Mouse (Mus musculus) hindbrain, embryonic 12.5 days (tissue): ENCODE measurements around the gene Alox15. TPM values are rescaled to one million over a fixed set of nuclear protein-coding genes. Genes with fewer than 3 reads are reported as not detected.
"Not testable (repeated sequence)": the region's sequence is repeated elsewhere in the genome, so short reads cannot be mapped to it uniquely, and the experiment has no call there.

ENCODE experiments used
- ATAC-seq: fragments of 200-750 bp; cut with Nextera tagmentation; 2 replicates; pipeline ENCODE4 v1.8.0; 2017; ENCODE audit warnings: moderate TSS enrichment; ENCODE audit not compliant: low FRiP score
- H3K27ac ChIP-seq: fragments of 300-500 bp; sonication (generic); 2 replicates; pipeline ENCODE4 v1.5.1; 2016; ENCODE audit warnings: mild to moderate bottlenecking
- H3K27me3 ChIP-seq: fragments of 300-500 bp; sonication (generic); 2 replicates; pipeline ENCODE4 v1.6.1; 2016; ENCODE audit warnings: mild to moderate bottlenecking
- H3K36me3 ChIP-seq: fragments of 300-500 bp; sonication (generic); 2 replicates; pipeline ENCODE4 v1.6.1; 2016; ENCODE audit warnings: mild to moderate bottlenecking
- H3K4me1 ChIP-seq: fragments of 300-500 bp; sonication (generic); 2 replicates; pipeline ENCODE4 v1.6.1; 2016
- H3K4me2 ChIP-seq: fragments of 300-500 bp; sonication (generic); replicated peaks from 2 replicates; pipeline ENCODE4 v1.6.1; 2016; ENCODE audit warnings: mild to moderate bottlenecking
- H3K4me3 ChIP-seq: fragments of 300-500 bp; sonication (generic); 2 replicates; pipeline ENCODE4 v1.5.1; 2016; ENCODE audit warnings: mild to moderate bottlenecking
- H3K9ac ChIP-seq: fragments of 300-500 bp; sonication (generic); 2 replicates; pipeline ENCODE4 v1.6.1; 2016; ENCODE audit warnings: mild to moderate bottlenecking, moderate library complexity
- H3K9me3 ChIP-seq: fragments of 300-500 bp; sonication (generic); replicated peaks from 2 replicates; pipeline ENCODE4 v1.6.1; 2016; ENCODE audit warnings: mild to moderate bottlenecking
- WGBS: fragments of 180-500 bp; shearing (Covaris S2); methylation state at CpG from one replicate; pipeline ENCODE4 v1.1.7; 2016; 5-methylcytosine and 5-hydroxymethylcytosine counted together
- polyA plus RNA-seq: library from polyadenylated mRNA; unstranded; fragments of >200 nt; fragmentation: Nextera tagmentation; extraction: Ambion mirVana; gene quantifications from 2 replicates; pipeline ENCODE4 v1.2.1, GENCODE M21; 2016

Alox15 gene
- polyA plus RNA-seq, result 0.09 TPM in 1 of 2 replicates, not detected in the other

DNA sequence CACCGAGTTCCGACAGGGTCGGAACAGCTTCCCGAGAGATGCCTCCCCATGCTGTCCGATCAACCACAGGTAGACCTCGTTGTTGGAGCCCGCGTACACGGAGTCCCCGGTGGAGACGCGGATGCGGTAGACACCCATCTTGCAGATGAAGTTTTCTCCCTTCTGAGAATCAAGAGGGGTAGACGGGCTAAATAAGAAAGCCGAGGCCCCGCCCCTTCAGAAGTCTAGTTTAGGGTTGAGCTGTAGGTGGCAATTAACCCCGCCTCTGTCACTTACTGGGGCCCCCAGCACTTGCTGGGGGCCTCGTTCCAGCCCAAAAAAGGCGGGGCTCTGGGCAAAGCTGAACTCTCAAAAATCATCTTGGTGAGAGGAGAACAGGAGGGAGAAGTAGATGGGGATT lies at the start of gene Alox15:
TSS of gene Alox15 (minus strand) at position 164 of the 400 bp plus-strand sequence.
- no peaks in the 10 kb centered on the region for H3K36me3 ChIP-seq
- no peak within 1 kb of the TSS; the same call in 1 of the 2 replicates for H3K9ac ChIP-seq
- ATAC-seq, result no peak
- no peak within 1 kb of the TSS for H3K27ac ChIP-seq
- H3K4me2 ChIP-seq, result peak within 1 kb of the TSS; percentile 59
- H3K4me3 ChIP-seq, result peak within 1 kb of the TSS; percentile 27
- H3K4me1 ChIP-seq, result peaks cover 11% of the 10 kb centered on the region
- H3K27me3 ChIP-seq, result peaks cover 47% of the 10 kb centered on the region
- WGBS, result 1% methylated on average over 19 of the region's 19 CpGs
- H3K9me3 ChIP-seq, result no peaks in the 10 kb centered on the region

DNA sequence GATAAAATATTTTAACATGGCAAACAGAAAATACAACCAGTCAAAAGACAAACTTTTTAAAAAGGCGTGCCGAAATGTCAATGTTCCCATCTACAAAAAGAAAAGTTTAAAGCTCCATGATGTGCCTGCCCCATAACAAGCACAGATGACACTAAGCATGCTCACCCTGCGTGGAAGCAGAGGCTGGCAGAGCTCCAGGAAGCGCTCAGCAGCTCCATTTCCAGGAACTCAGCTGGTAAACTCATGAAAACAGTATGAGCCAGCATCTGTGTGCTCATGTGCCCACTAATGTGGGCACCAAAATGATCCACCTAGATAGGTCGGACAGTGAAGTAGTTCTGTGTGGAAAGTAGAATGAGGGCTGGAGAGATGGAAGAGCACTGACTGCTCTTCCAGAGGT lies 37.6 kb upstream of the Alox15 start:
- WGBS, result 91% methylated on average over 5 of the region's 5 CpGs
- no peak overlapping the region for H3K27ac ChIP-seq
- H3K4me2 ChIP-seq, result no peak overlapping the region
- H3K27me3 ChIP-seq, result no peaks in the 10 kb centered on the region
- peaks cover 40% of the 10 kb centered on the region for H3K36me3 ChIP-seq
- no peak overlapping the region for H3K9ac ChIP-seq
- no peaks in the 10 kb centered on the region for H3K4me1 ChIP-seq
- H3K4me3 ChIP-seq, result no peak overlapping the region
- H3K9me3 ChIP-seq, result no peaks in the 10 kb centered on the region
- ATAC-seq, result no peak

DNA sequence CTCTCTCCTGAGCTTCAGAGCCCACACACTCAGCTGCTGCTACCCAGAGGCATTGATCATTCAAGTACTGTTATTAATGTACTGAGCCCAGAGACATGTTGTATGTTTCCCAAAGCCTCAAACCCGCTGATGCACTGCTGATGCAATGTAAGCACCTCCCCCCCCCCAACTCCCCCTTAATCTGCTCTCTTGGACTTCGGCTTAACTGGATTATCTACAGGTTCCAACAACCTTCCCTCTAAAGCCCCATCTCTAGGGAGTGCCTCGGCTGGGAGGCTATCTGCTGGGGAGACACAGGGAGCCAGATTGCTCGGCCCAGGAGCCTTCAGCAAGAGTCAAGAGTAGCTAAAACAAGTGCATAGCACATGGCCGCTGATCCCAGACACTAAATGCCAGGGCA lies 35.6 kb upstream of the Alox15 start:
- Histone ChIP-seq H3K4me2 (no peak overlapping the region), H3K4me1 (no peaks in the 10 kb centered on the region), H3K27ac (no peak overlapping the region), H3K27me3 (no peaks in the 10 kb centered on the region), H3K36me3 (peaks cover 28% of the 10 kb centered on the region), H3K9me3 (no peaks in the 10 kb centered on the region), H3K4me3 (no peak overlapping the region), H3K9ac (no peak overlapping the region)
- ATAC-seq, result no peak
- WGBS, result 92% methylated on average over 5 of the region's 5 CpGs

DNA sequence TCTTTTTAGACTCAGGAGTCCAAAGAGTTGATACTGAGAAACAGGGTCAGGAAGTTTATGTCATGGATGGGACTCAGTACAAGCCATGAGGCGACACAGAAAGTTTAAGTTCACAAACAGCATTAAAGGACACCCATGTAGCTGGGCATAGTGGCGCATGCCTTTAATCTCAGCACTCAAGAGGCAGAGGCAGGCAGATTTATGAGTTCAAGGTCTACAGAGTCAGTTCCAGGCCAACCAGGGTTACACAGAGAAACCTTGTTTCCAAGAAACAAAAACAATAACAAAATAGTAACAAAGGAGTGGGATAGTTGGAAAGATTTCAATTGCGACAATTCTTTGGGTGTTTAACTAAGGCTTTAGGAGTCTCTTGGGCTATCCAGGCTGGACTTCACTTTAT lies 32.3 kb upstream of the Alox15 start:
- Histone ChIP-seq H3K9me3 (no peaks in the 10 kb centered on the region), H3K36me3 (peaks cover 12% of the 10 kb centered on the region; the same call in 1 of the 2 replicates), H3K4me2 (no peak overlapping the region), H3K27me3 (no peaks in the 10 kb centered on the region), H3K9ac (no peak overlapping the region), H3K27ac (no peak overlapping the region), H3K4me1 (no peaks in the 10 kb centered on the region), H3K4me3 (no peak overlapping the region)
- no peak for ATAC-seq
- 94% methylated on average over 3 of the region's 3 CpGs for WGBS

GRCm38 (mm10) chr11:70381330-70381729 lies 29.5 kb upstream of the Alox15 start:
- no peak overlapping the region for H3K9ac ChIP-seq
- H3K4me3 ChIP-seq, result no peak overlapping the region
- H3K4me1 ChIP-seq, result no peaks in the 10 kb centered on the region
- H3K27ac ChIP-seq, result no peak overlapping the region
- no peak overlapping the region for H3K4me2 ChIP-seq
- H3K27me3 ChIP-seq, result no peaks in the 10 kb centered on the region
- WGBS, result 82% methylated on average over 2 of the region's 2 CpGs
- H3K36me3 ChIP-seq, result 0 out of 2 replicates have a peak, but pooled peaks cover 5% of the 10 kb centered on the region
- H3K9me3 ChIP-seq, result no peaks in the 10 kb centered on the region
- no peak for ATAC-seq

GRCm38 (mm10) chr11:70380478-70381005 lies 28.7 kb upstream of the Alox15 start:
- H3K4me2 ChIP-seq, result no peak overlapping the region
- ATAC-seq, result no peak

DNA sequence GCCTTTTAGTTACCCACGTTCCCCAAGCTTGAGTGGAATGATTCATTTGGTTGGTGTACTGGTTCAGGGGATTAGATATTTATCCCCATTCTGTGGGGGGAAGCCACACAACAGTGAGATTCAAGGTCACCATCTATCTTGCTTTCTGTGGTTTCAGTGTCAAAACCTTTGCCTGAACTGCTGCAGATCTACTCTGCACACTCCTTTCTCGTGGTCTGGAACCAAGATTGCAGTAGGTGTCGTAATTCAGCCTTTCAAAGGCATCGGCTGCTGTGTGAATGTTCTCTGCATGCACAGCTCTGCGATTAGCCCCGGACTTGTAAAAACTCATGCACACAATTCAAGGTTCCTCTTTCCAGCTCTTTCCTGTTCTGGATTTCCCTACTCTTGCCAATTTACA lies 24.2 kb upstream of the Alox15 start:
- no peak overlapping the region for H3K27ac ChIP-seq
- no peak for ATAC-seq
- H3K36me3 ChIP-seq, result no peaks in the 10 kb centered on the region
- H3K4me3 ChIP-seq, result no peak overlapping the region
- no peaks in the 10 kb centered on the region for H3K27me3 ChIP-seq
- no peaks in the 10 kb centered on the region for H3K4me1 ChIP-seq
- 85% methylated on average over 6 of the region's 6 CpGs for WGBS
- H3K4me2 ChIP-seq, result no peak overlapping the region
- H3K9ac ChIP-seq, result no peak overlapping the region
- no peaks in the 10 kb centered on the region for H3K9me3 ChIP-seq

More at GRCm38 (mm10) chr11:70380478-70381005, 28.7 kb upstream of the Alox15 start:
- H3K36me3 ChIP-seq, result 0 out of 2 replicates have a peak, but pooled peaks cover 5% of the 10 kb centered on the region
- no peaks in the 10 kb centered on the region for H3K4me1 ChIP-seq
- H3K4me3 ChIP-seq, result no peak overlapping the region
- H3K9ac ChIP-seq, result no peak overlapping the region
- no peaks in the 10 kb centered on the region for H3K9me3 ChIP-seq
- no peak overlapping the region for H3K27ac ChIP-seq
- WGBS, result 83% methylated on average over 1 of the region's 1 CpGs
- no peaks in the 10 kb centered on the region for H3K27me3 ChIP-seq

GRCm38 (mm10) chr11:70374302-70374701 lies 22.5 kb upstream of the Alox15 start:
- H3K27ac ChIP-seq, result no peak overlapping the region
- no peak overlapping the region for H3K9ac ChIP-seq
- H3K9me3 ChIP-seq, result no peaks in the 10 kb centered on the region
- H3K4me2 ChIP-seq, result no peak overlapping the region
- 75% methylated on average over 3 of the region's 3 CpGs for WGBS
- H3K4me3 ChIP-seq, result no peak overlapping the region
- no peaks in the 10 kb centered on the region for H3K27me3 ChIP-seq
- no peak for ATAC-seq
- no peaks in the 10 kb centered on the region for H3K36me3 ChIP-seq
- H3K4me1 ChIP-seq, result no peaks in the 10 kb centered on the region

GRCm38 (mm10) chr11:70372849-70373557 lies 21.2 kb upstream of the Alox15 start:
- Histone ChIP-seq H3K9ac (no peak overlapping the region), H3K36me3 (no peaks in the 10 kb centered on the region), H3K9me3 (no peaks in the 10 kb centered on the region), H3K27me3 (no peaks in the 10 kb centered on the region), H3K4me1 (no peaks in the 10 kb centered on the region), H3K4me3 (no peak overlapping the region), H3K27ac (no peak overlapping the region), H3K4me2 (no peak overlapping the region)
- no peak for ATAC-seq
- WGBS, result 80% methylated on average over 7 of the region's 7 CpGs

DNA sequence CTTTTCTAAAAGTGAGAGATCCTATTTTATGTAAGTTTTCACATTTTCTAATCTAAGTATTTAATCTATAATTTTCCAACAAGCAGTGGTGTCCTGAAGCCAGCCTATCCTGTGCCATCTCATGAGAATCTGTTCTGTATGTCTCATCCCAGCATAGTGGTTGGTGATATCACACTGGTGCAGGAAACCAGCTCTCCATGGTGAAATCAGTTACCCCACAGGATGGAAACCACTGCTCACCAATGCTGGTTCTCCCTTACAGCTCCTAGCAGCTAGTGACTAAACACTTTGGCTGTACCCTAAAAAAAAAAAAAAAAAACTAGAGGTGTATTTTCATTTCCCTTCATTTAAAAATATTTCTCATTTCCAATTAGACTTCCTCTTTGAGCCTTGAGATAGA lies 20.6 kb upstream of the Alox15 start:
- H3K4me1 ChIP-seq, result no peaks in the 10 kb centered on the region
- no peaks in the 10 kb centered on the region for H3K36me3 ChIP-seq
- no peaks in the 10 kb centered on the region for H3K27me3 ChIP-seq
- no peak overlapping the region for H3K27ac ChIP-seq
- H3K9ac ChIP-seq, result no peak overlapping the region
- H3K9me3 ChIP-seq, result no peaks in the 10 kb centered on the region
- H3K4me3 ChIP-seq, result no peak overlapping the region
- ATAC-seq, result no peak
- H3K4me2 ChIP-seq, result no peak overlapping the region

- not testable (repeated sequence) for H3K4me2 ChIP-seq, H3K27ac ChIP-seq, H3K9me3 ChIP-seq, H3K4me1 ChIP-seq, H3K4me3 ChIP-seq, ATAC-seq, H3K27me3 ChIP-seq, H3K9ac ChIP-seq, H3K36me3 ChIP-seq
- WGBS, result 78% methylated on average over 2 of the region's 2 CpGs
These were observed 16.8 kb upstream of the Alox15 start for GRCm38 (mm10) chr11:70368626-70369025.

- H3K27me3 ChIP-seq, H3K4me1 ChIP-seq, H3K36me3 ChIP-seq, H3K9ac ChIP-seq, H3K9me3 ChIP-seq, ATAC-seq, H3K4me3 ChIP-seq, H3K27ac ChIP-seq, H3K4me2 ChIP-seq: not testable (repeated sequence)
- WGBS, result 95% methylated on average over 6 of the region's 6 CpGs
These were observed 15.9 kb upstream of the Alox15 start for GRCm38 (mm10) chr11:70367701-70368100.

GRCm38 (mm10) chr11:70348630-70349029 lies 3.2 kb downstream of the Alox15 start:
- ATAC-seq, result no peak
- no peaks in the 10 kb centered on the region for H3K36me3 ChIP-seq
- H3K4me2 ChIP-seq, result no peak overlapping the region
- no peak overlapping the region for H3K9ac ChIP-seq
- H3K27me3 ChIP-seq, result peaks cover 50% of the 10 kb centered on the region
- H3K4me1 ChIP-seq, result peaks cover 11% of the 10 kb centered on the region
- 88% methylated on average over 9 of the region's 9 CpGs for WGBS
- H3K4me3 ChIP-seq, result no peak overlapping the region
- no peak overlapping the region for H3K27ac ChIP-seq
- H3K9me3 ChIP-seq, result no peaks in the 10 kb centered on the region
